Mouse (Mus musculus) heart, embryonic 14.5 days (tissue): ENCODE data around the gene Ggt5. TPM values are rescaled to one million over a fixed set of nuclear protein-coding genes. Genes with fewer than 3 reads are reported as not detected.

Source experiments
- ATAC-seq: fragments of 200-750 bp; cut with Nextera tagmentation; 2 replicates; pipeline ENCODE4 v1.8.0; 2017; ENCODE audit warnings: low read depth, moderate TSS enrichment; ENCODE audit not compliant: insufficient number of reproducible peaks, insufficient read depth, low FRiP score
- H3K27ac ChIP-seq, 2 experiments: fragments of 200-500 bp in 1 of 2; fragments of 300-500 bp in 1 of 2; sonication (generic) in 1 of 2; replicated peaks in 1 of 2; 2 replicates each; pipeline ENCODE4 v1.5.1; 2012 to 2014; ENCODE audit warnings: low read depth in 2 of 2, low read length in 2 of 2, control low read depth in 1 of 2, mild to moderate bottlenecking in 1 of 2, mixed read lengths in 1 of 2; ENCODE audit not compliant: control insufficient read depth in 1 of 2, insufficient read depth in 1 of 2
- H3K27me3 ChIP-seq: fragments of 300-500 bp; sonication (generic); 2 replicates; pipeline ENCODE4 v1.6.1; 2014; ENCODE audit warnings: mild to moderate bottlenecking, low read length, control low read depth; ENCODE audit not compliant: control insufficient read depth, insufficient read depth
- H3K36me3 ChIP-seq: fragments of 300-500 bp; sonication (generic); 2 replicates; pipeline ENCODE4 v1.6.1; 2014; ENCODE audit warnings: mild to moderate bottlenecking, control low read depth, low read length, mixed read lengths; ENCODE audit not compliant: control insufficient read depth, insufficient read depth
- H3K4me1 ChIP-seq, 2 experiments: fragments of 200-500 bp in 1 of 2; fragments of 300-500 bp in 1 of 2; sonication (generic) in 1 of 2; 2 replicates each; pipeline ENCODE4 v1.6.1; 2012 to 2014; ENCODE audit warnings: low read length in 2 of 2, control low read depth in 1 of 2, mixed read lengths in 1 of 2; ENCODE audit not compliant: control insufficient read depth in 2 of 2, insufficient read depth in 2 of 2
- H3K4me2 ChIP-seq: fragments of 300-500 bp; sonication (generic); 2 replicates; pipeline ENCODE4 v1.6.1; 2014; ENCODE audit warnings: mild to moderate bottlenecking, low read length
- H3K4me3 ChIP-seq, 2 experiments: fragments of 200-500 bp in 1 of 2; fragments of 300-500 bp in 1 of 2; sonication (generic) in 1 of 2; 2 replicates each; pipeline ENCODE4 v1.5.1; 2012 to 2014; ENCODE audit warnings: low read length in 2 of 2, mild to moderate bottlenecking in 2 of 2, control low read depth in 1 of 2, low read depth in 1 of 2, moderate library complexity in 1 of 2; ENCODE audit not compliant: control insufficient read depth in 1 of 2, insufficient read depth in 1 of 2
- H3K9ac ChIP-seq: fragments of 300-500 bp; sonication (generic); 2 replicates; pipeline ENCODE4 v1.6.1; 2014; ENCODE audit warnings: mild to moderate bottlenecking, low read length
- H3K9me3 ChIP-seq: fragments of 300-500 bp; sonication (generic); 2 replicates; pipeline ENCODE4 v1.6.1; 2016; ENCODE audit warnings: low read length, control low read depth; ENCODE audit not compliant: control insufficient read depth
- WGBS: fragments of 180-500 bp; shearing (Covaris S2); extraction: QIAGEN DNeasy Blood & Tissue Kit; methylation state at CpG from one replicate; pipeline ENCODE4 v1.1.7; 2014; 5-methylcytosine and 5-hydroxymethylcytosine counted together
- polyA plus RNA-seq: library from polyadenylated mRNA; unstranded; fragments of >200 nt; fragmentation: Nextera tagmentation; extraction: Ambion mirVana; gene quantifications from 2 replicates; pipeline ENCODE4 v1.2.1, GENCODE M21; 2014

Ggt5 gene
- polyA plus RNA-seq, 1 experiment from 2014 or later = 7.6 TPM

GRCm38 (mm10) chr10:75592585-75592984, 3.4 kb downstream of the Ggt5 start:
- H3K4me3 ChIP-seq = no peak overlapping the region
- H3K36me3 ChIP-seq = no peaks in the 10 kb centered on the region
- peaks cover 4% of the 10 kb centered on the region; the same call in 1 of the 2 replicates for H3K9me3 ChIP-seq
- peaks cover 29 to 32% of the 10 kb centered on the region in 2 experiments for H3K4me1 ChIP-seq
- no peak overlapping the region for H3K9ac ChIP-seq
- no peak for ATAC-seq
- 60% methylated on average over 7 of the region's 7 CpGs for WGBS
- peak overlapping the region; percentile 38 to 64; a peak in 3 of 4 replicates for H3K27ac ChIP-seq
- no peaks in the 10 kb centered on the region for H3K27me3 ChIP-seq
- H3K4me2 ChIP-seq = no peak overlapping the region

GRCm38 (mm10) chr10:75595981-75596380, 6.8 kb downstream of the Ggt5 start:
- Histone ChIP-seq H3K9ac (no peak overlapping the region), H3K4me2 (no peak overlapping the region), H3K9me3 (peaks cover 6% of the 10 kb centered on the region; the same call in 1 of the 2 replicates), H3K27me3 (no peaks in the 10 kb centered on the region), H3K27ac (no peak overlapping the region), H3K4me1 (peaks cover 10 to 11% of the 10 kb centered on the region in 2 experiments; a peak in 3 of 4 replicates), H3K36me3 (no peaks in the 10 kb centered on the region), H3K4me3 (no peak overlapping the region)
- 67% methylated on average over 8 of the region's 8 CpGs for WGBS
- ATAC-seq = no peak

GRCm38 (mm10) chr10:75600189-75600730, 11.1 kb downstream of the Ggt5 start:
- WGBS = 61% methylated on average over 7 of the region's 7 CpGs
- no peak for ATAC-seq
- Histone ChIP-seq H3K4me2 (no peak overlapping the region), H3K27me3 (no peaks in the 10 kb centered on the region), H3K36me3 (no peaks in the 10 kb centered on the region), H3K9me3 (peaks cover 6% of the 10 kb centered on the region; the same call in 1 of the 2 replicates), H3K4me3 (no peak overlapping the region), H3K27ac (no peak overlapping the region), H3K4me1 (no peaks in the 10 kb centered on the region; a peak in 1 of 4 replicates), H3K9ac (no peak overlapping the region)

GRCm38 (mm10) chr10:75605162-75605846, 16.2 kb downstream of the Ggt5 start:
- WGBS = 25% methylated on average over 11 of the region's 11 CpGs
- no peak overlapping the region for H3K4me2 ChIP-seq
- H3K9ac ChIP-seq = no peak overlapping the region
- H3K27ac ChIP-seq = no peak overlapping the region
- no peaks in the 10 kb centered on the region for H3K27me3 ChIP-seq
- H3K4me1 ChIP-seq = no peaks in the 10 kb centered on the region; a peak in 1 of 4 replicates
- ATAC-seq = no peak
- H3K9me3 ChIP-seq = no peaks in the 10 kb centered on the region
- H3K36me3 ChIP-seq = no peaks in the 10 kb centered on the region
- no peak overlapping the region for H3K4me3 ChIP-seq

- ATAC-seq = no peak
- Histone ChIP-seq H3K4me2 (no peak overlapping the region), H3K4me3 (no peak overlapping the region), H3K27me3 (no peaks in the 10 kb centered on the region), H3K4me1 (no peaks in the 10 kb centered on the region; a peak in 1 of 4 replicates), H3K9ac (no peak overlapping the region), H3K27ac (no peak overlapping the region), H3K9me3 (no peaks in the 10 kb centered on the region), H3K36me3 (no peaks in the 10 kb centered on the region)
- WGBS = 85% methylated on average over 4 of the region's 4 CpGs
Observed at GRCm38 (mm10) chr10:75607253-75607652, 18.1 kb downstream of the Ggt5 start.

GRCm38 (mm10) chr10:75608975-75609374, 19.8 kb downstream of the Ggt5 start:
- no peak overlapping the region for H3K9ac ChIP-seq
- no peaks in the 10 kb centered on the region; a peak in 1 of 4 replicates for H3K4me1 ChIP-seq
- H3K27ac ChIP-seq = no peak overlapping the region
- ATAC-seq = no peak
- H3K4me2 ChIP-seq = no peak overlapping the region
- 75% methylated on average over 11 of the region's 11 CpGs for WGBS
- H3K27me3 ChIP-seq = no peaks in the 10 kb centered on the region
- no peak overlapping the region for H3K4me3 ChIP-seq
- H3K9me3 ChIP-seq = no peaks in the 10 kb centered on the region
- no peaks in the 10 kb centered on the region for H3K36me3 ChIP-seq

GRCm38 (mm10) chr10:75610486-75610885, 21.3 kb downstream of the Ggt5 start:
- Histone ChIP-seq H3K27me3 (no peaks in the 10 kb centered on the region), H3K27ac (no peak overlapping the region), H3K4me1 (no peaks in the 10 kb centered on the region), H3K9me3 (no peaks in the 10 kb centered on the region), H3K4me3 (no peak overlapping the region), H3K4me2 (no peak overlapping the region), H3K36me3 (no peaks in the 10 kb centered on the region), H3K9ac (no peak overlapping the region)
- WGBS = 48% methylated on average over 7 of the region's 7 CpGs
- no peak for ATAC-seq
